Mouse (Mus musculus) bone marrow, adult 2 months (tissue): ENCODE data around the gene Cln5.

Source experiments
- CTCF ChIP-seq: fragments of 200-500 bp; IDR thresholded peaks from 2 replicates; pipeline ENCODE4 v1.5.1; 2011; ENCODE audit warnings: low read length, control low read depth; ENCODE audit not compliant: control insufficient read depth, insufficient read depth
- POLR2A ChIP-seq: fragments of 200-500 bp; IDR thresholded peaks from 2 replicates; pipeline ENCODE4 v1.6.1; 2011; ENCODE audit warnings: low read depth, mild to moderate bottlenecking, control low read depth, low read length, borderline replicate concordance; ENCODE audit not compliant: control insufficient read depth

DNA sequence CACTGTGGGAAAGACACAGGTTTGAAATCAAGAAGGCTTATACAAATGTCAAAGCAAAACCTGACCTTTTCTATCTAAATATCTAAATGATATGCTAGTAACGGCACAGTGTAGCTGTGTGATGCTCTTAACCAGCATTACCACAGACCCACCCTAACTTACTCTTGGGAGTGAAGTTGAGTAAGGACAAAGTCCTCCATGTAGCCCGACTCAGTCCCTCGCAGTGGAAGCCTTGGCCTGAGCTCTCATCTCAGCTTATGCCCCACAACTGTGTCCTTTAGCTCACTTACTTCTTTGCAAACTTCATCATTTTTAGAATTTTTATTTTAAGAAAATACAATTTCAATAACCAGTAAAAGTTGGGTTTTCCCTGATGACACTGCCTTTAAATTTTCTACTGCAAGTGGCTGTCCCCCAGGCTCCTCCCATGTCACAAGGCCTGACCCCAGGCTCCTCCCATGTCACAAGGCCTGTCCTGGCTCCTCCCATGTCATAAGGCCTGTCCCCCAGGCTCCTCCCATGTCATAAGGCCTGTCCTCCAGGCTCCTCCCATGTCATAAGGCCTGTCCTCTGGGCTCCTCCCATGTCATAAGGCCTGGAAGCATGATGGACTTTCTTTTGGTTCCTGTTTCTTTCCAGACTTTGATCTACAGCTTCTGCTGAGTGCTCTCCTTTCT, 45.1 kb downstream of the Cln5 start:
- no peak for TF ChIP-seq POLR2A
- no peak for TF ChIP-seq CTCF
